Mouse (Mus musculus) heart, postnatal 0 days (tissue): ENCODE data around the gene Cyp2d22. TPM values are rescaled to one million over a fixed set of nuclear protein-coding genes. Genes with fewer than 3 reads are reported as not detected.

Source experiments
- ATAC-seq: fragments of 200-750 bp; cut with Nextera tagmentation; 2 replicates; pipeline ENCODE4 v1.8.0; 2017; ENCODE audit warnings: low read depth, moderate number of reproducible peaks, moderate library complexity; ENCODE audit not compliant: insufficient read depth
- DNase-seq: peaks from one replicate; pipeline ENCODE4 v3.0.0-alpha.2; 2016; ENCODE audit warnings: low spot score
- H3K27ac ChIP-seq: fragments of 300-500 bp; sonication (generic); 2 replicates; pipeline ENCODE4 v1.5.1; 2014; ENCODE audit warnings: low read depth, mild to moderate bottlenecking
- H3K27me3 ChIP-seq: fragments of 300-500 bp; sonication (generic); 2 replicates; pipeline ENCODE4 v1.6.1; 2014; ENCODE audit warnings: low read length, mixed read lengths; ENCODE audit not compliant: control insufficient read depth, insufficient read depth
- H3K36me3 ChIP-seq: fragments of 300-500 bp; sonication (generic); replicated peaks from 2 replicates; pipeline ENCODE4 v1.6.1; 2014; ENCODE audit warnings: low read length, mixed read lengths; ENCODE audit not compliant: control insufficient read depth, insufficient read depth
- H3K4me1 ChIP-seq: fragments of 300-500 bp; sonication (generic); 2 replicates; pipeline ENCODE4 v1.6.1; 2014; ENCODE audit warnings: antibody characterized with exemption; ENCODE audit not compliant: control insufficient read depth, insufficient read depth
- H3K4me2 ChIP-seq: fragments of 300-500 bp; sonication (generic); 2 replicates; pipeline ENCODE4 v1.6.1; 2014; ENCODE audit warnings: low read depth, mild to moderate bottlenecking, low read length, moderate library complexity
- H3K4me3 ChIP-seq: fragments of 300-500 bp; sonication (generic); 2 replicates; pipeline ENCODE4 v1.5.1; 2014; ENCODE audit warnings: low read depth, low read length
- H3K9ac ChIP-seq: fragments of 300-500 bp; sonication (generic); replicated peaks from 2 replicates; pipeline ENCODE4 v1.6.1; 2014; ENCODE audit warnings: low read depth, low read length, mixed read lengths
- H3K9me3 ChIP-seq: fragments of 300-500 bp; sonication (generic); replicated peaks from 2 replicates; pipeline ENCODE4 v1.6.1; 2016; ENCODE audit warnings: low read length; ENCODE audit not compliant: control insufficient read depth
- CTCF ChIP-seq: IDR thresholded peaks from 2 replicates; pipeline ENCODE4 v1.5.1; 2016; ENCODE audit warnings: antibody characterized with exemption, control low read depth, low read depth
- EP300 ChIP-seq: IDR thresholded peaks from 2 replicates; pipeline ENCODE4 v1.6.1; 2016; ENCODE audit warnings: antibody characterized with exemption, low read depth
- WGBS: fragments of 180-500 bp; shearing (Covaris S2); extraction: QIAGEN DNeasy Blood & Tissue Kit; methylation state at CpG from one replicate; pipeline ENCODE4 v1.1.7; 2014; 5-methylcytosine and 5-hydroxymethylcytosine counted together
- polyA plus RNA-seq: library from polyadenylated mRNA; unstranded; fragments of >200 nt; fragmentation: Nextera tagmentation; extraction: Ambion mirVana; gene quantifications from 2 replicates; pipeline ENCODE4 v1.2.1, GENCODE M21; 2015
- total RNA-seq: library from RNA; depleted of rRNA; stranded (reverse); fragments of >200 nt; gene quantifications from 2 replicates; pipeline ENCODE4 v1.2.3, GENCODE M21; 2014; ENCODE audit warnings: low replicate concordance

Cyp2d22 gene
- total and polyA plus RNA-seq, 2 experiments from 2014 or later = 10.1 to 16.8 TPM

DNA sequence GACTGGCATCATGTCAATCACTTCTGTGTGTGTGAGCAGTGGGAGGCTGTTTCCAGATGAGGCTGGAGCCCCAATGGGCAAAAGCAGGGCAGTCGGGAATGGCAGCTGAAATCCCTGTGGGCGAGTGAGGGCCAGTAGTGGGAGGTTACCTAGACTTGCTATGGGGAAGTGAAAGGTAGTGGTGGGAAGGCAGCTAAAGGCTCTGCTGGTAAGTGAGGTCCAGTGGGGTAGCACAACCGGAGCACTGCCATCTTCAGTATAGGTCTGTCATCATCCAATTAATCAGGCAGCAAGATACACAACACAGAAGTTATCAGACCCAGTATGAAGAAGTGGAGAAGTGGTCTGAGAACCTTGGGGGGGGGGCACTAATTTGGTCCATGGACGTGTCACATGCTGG lies 27.5 kb upstream of the Cyp2d22 start:
- Histone ChIP-seq H3K27ac (no peak overlapping the region), H3K4me2 (no peak overlapping the region), H3K36me3 (no peaks in the 10 kb centered on the region), H3K27me3 (no peaks in the 10 kb centered on the region), H3K4me3 (no peak overlapping the region), H3K9ac (no peak overlapping the region), H3K4me1 (no peaks in the 10 kb centered on the region), H3K9me3 (no peaks in the 10 kb centered on the region)
- no peak for TF ChIP-seq EP300
- no peak for ATAC-seq
- DNase-seq = no peak
- 73% methylated on average over 4 of the region's 4 CpGs for WGBS

GRCm38 (mm10) chr15:82406981-82407380 lies 26.9 kb upstream of the Cyp2d22 start, which contains the start of gene Cyp2d10:
TSS of gene Cyp2d10 (minus strand) at chr15:82407195.
- no peak for DNase-seq
- Histone ChIP-seq H3K9ac (no peak within 1 kb of the TSS), H3K36me3 (no peaks in the 10 kb centered on the region), H3K4me2 (no peak within 1 kb of the TSS), H3K27ac (no peak within 1 kb of the TSS), H3K9me3 (no peaks in the 10 kb centered on the region), H3K27me3 (no peaks in the 10 kb centered on the region), H3K4me1 (no peaks in the 10 kb centered on the region), H3K4me3 (no peak within 1 kb of the TSS)
- no peak for TF ChIP-seq CTCF
- TF ChIP-seq EP300 = no peak
- WGBS = 90% methylated on average over 6 of the region's 6 CpGs
- no peak for ATAC-seq

- Histone ChIP-seq H3K4me3 (no peak overlapping the region), H3K9me3 (no peaks in the 10 kb centered on the region), H3K27me3 (no peaks in the 10 kb centered on the region), H3K4me1 (no peaks in the 10 kb centered on the region), H3K9ac (no peak overlapping the region), H3K36me3 (no peaks in the 10 kb centered on the region), H3K27ac (no peak overlapping the region), H3K4me2 (no peak overlapping the region)
- ATAC-seq = no peak
- no peak for DNase-seq
- 77% methylated on average over 3 of the region's 3 CpGs for WGBS
- TF ChIP-seq CTCF (no peak), EP300 (no peak)
These were observed 24.1 kb upstream of the Cyp2d22 start for GRCm38 (mm10) chr15:82404163-82404562.

DNA sequence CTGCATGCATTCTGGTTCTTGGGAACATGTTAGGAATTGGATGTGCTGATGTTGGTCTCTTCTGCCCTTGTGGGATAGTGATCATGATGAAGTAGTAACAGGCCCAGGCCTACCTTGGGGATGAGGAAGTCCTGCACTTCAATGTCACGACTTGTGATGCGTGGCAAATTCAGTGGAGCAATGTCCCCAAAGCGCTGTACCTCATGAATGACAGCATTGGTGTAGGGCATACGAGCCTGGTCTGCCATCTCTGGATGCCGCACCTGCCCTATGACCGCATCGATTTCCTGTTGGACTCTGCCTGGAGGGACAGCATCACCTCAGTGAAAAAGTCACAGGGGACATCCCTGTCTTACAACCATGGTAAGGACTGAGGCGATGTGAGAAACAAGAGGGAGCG lies 23.5 kb upstream of the Cyp2d22 start:
- ATAC-seq (no peak), DNase-seq (no peak)
- Histone ChIP-seq H3K4me1 (no peaks in the 10 kb centered on the region), H3K27ac (no peak overlapping the region), H3K9ac (no peak overlapping the region), H3K36me3 (no peaks in the 10 kb centered on the region), H3K4me3 (no peak overlapping the region), H3K9me3 (no peaks in the 10 kb centered on the region), H3K4me2 (no peak overlapping the region), H3K27me3 (no peaks in the 10 kb centered on the region)
- 91% methylated on average over 8 of the region's 9 CpGs for WGBS
- TF ChIP-seq CTCF (no peak), EP300 (no peak)

- no peak overlapping the region for H3K9ac ChIP-seq
- no peaks in the 10 kb centered on the region for H3K4me1 ChIP-seq
- no peak overlapping the region for H3K4me3 ChIP-seq
- WGBS = 84% methylated on average over 6 of the region's 6 CpGs
- no peaks in the 10 kb centered on the region for H3K9me3 ChIP-seq
- no peaks in the 10 kb centered on the region for H3K36me3 ChIP-seq
- no peaks in the 10 kb centered on the region for H3K27me3 ChIP-seq
- no peak for TF ChIP-seq CTCF
- TF ChIP-seq EP300 = no peak
- no peak overlapping the region for H3K4me2 ChIP-seq
- DNase-seq (no peak), ATAC-seq (no peak)
- H3K27ac ChIP-seq = no peak overlapping the region
These were observed 22.7 kb upstream of the Cyp2d22 start for GRCm38 (mm10) chr15:82402741-82403140.

- Histone ChIP-seq H3K4me3 (no peak overlapping the region), H3K9me3 (no peaks in the 10 kb centered on the region), H3K36me3 (no peaks in the 10 kb centered on the region), H3K9ac (no peak overlapping the region), H3K27me3 (no peaks in the 10 kb centered on the region), H3K27ac (no peak overlapping the region), H3K4me2 (no peak overlapping the region), H3K4me1 (no peaks in the 10 kb centered on the region)
- TF ChIP-seq CTCF = no peak
- TF ChIP-seq EP300 = no peak
- ATAC-seq (no peak), DNase-seq (no peak)
These were observed 22.0 kb upstream of the Cyp2d22 start for GRCm38 (mm10) chr15:82402106-82402505.
